Mouse (Mus musculus) MEL-GATA-1-ER (cell line): ENCODE data around the gene Sh3rf1.

ENCODE experiments used
- DNase-seq: peaks from one replicate; pipeline ENCODE4 v3.0.0-alpha.2; 2012; ENCODE audit warnings: low read depth; ENCODE audit errors: extremely low read depth

Gene Sh3rf1

DNA sequence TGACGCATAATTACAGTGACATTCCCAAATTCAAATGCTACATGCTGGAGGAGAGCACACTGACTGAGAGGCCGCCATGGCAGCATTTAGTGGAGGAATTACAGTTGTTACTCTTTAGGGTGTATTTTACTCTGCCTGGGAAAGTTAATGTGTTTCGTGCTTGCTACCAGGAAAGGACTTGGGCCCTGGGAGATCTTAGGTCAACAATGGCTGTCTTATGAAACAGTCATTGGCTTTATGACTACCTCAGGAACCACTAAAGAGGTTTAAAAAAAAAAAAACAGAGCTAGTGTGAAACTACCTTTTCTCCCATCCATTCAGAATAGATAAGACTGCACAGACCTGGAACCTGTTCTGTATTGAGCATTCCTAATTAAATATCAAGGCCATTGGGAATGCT is 195.8 kb downstream of the Sh3rf1 start:
- DNase-seq: no peak

DNA sequence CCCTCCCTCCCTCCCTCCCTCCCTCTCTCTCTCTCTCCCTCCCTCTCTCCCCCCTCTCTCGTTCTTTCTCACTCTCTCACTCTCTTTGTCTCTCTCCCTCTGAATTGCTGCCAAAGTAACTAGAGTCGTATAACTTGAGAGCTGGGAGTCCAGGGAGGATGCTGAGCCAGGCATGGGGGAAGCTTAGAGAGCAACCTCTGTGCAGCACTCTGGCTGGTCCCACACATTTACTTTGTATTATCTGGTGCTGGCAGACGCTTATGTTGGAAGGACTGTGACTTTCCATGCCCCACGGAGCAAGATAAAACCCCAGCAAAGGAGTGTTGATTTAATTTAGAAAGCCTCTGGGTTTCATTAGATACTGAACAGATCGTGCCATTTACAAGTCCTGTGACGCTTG is 196.5 kb downstream of the Sh3rf1 start:
- DNase-seq: peak; percentile 16

GRCm38 (mm10) chr8:61421606-61422005 is 197.9 kb downstream of the Sh3rf1 start:
- no peak for DNase-seq

DNA sequence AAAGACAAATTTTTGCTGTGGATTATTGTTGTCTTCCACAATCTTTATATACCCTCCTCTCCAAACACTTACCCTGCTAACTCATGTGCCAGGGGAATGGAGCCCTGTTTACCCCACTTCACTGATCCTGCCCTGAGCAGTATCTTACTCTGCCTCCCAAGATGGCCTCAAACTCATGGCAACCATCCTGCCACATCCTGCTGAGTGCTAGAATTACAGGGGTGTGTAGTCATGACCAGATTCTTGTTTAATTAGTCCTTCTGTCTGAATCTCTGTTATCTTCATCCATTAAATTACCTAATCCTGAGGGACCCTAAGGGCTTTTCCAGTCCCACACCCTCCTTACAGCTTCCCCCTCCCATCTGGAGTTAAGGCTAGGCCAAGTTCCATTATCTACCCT is 201.5 kb downstream of the Sh3rf1 start:
- DNase-seq: no peak

DNA sequence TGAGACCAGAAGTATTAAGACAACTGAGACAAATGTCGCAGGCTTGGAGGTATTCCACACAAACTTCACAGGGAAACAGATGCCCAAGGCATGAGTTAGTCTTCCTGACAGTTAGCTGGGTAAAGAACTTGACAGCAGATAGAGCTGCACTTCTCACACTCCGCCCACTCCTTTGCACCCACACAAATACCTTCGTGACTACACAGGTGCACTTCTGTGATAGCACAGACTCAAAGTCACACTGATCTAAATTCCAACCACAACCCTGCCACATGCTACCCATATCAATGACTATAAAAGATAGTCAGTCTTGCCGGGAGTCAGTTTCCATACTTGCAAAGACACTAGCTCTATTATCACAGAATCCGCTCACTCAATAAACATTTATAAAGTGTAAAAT is 202.4 kb downstream of the Sh3rf1 start:
- peak; percentile 57 for DNase-seq

DNA sequence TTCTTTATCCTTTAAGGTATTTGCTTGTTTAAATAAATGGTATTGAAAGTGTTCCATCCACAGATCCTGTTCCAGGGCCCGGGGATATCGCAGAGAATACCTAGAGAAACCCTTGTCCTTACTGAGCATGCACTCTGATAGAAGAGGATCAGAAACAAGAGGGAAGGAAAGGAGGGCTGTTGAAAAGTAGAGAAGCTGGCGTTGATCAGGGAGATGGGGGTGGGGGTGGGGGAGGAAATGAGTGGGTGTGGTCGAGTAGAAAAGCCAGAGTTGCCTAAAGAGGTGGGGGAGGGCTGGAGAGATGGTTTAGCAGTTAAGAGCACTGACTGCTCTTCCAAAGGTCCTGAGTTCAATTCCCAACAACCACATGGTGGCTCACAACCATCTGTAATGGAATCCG is 203.0 kb downstream of the Sh3rf1 start:
- DNase-seq: peak; percentile 40

GRCm38 (mm10) chr8:61427916-61428681 is 204.4 kb downstream of the Sh3rf1 start:
- no peak for DNase-seq

- DNase-seq: no peak
These were observed 205.3 kb downstream of the Sh3rf1 start for GRCm38 (mm10) chr8:61428821-61429482.

GRCm38 (mm10) chr8:61435481-61435880 is 211.8 kb downstream of the Sh3rf1 start:
- no peak for DNase-seq

- no peak for DNase-seq
These were observed 212.5 kb downstream of the Sh3rf1 start for GRCm38 (mm10) chr8:61436147-61436546.

- no peak for DNase-seq
These were observed 213.1 kb downstream of the Sh3rf1 start for GRCm38 (mm10) chr8:61436586-61437304.

GRCm38 (mm10) chr8:61437305-61437605 is 213.6 kb downstream of the Sh3rf1 start:
- no peak for DNase-seq

DNA sequence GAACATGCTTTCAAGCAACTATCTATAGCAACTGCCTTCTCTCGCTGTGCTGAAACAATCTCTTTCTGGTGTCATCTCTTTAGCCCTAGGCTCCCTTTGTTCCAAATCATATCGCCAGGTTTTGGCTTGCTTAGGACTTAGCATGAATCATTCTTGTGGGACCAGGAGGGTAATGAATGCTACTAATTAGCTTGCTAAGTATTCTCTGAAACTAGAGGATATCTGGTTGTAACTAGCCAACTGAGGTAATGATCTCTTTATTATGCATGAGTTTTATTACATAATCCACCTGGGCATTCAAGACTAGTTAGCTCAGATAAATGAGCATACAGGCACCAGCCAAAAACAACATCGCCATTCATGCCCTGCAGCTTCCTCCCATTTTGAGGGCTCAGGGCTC is 219.3 kb downstream of the Sh3rf1 start:
- no peak for DNase-seq

- no peak for DNase-seq
These were observed 220.7 kb downstream of the Sh3rf1 start for GRCm38 (mm10) chr8:61444358-61444757.
